Mouse (Mus musculus): ENCODE data around the gene Cox8b.
"Not testable (repeated sequence)": the region's sequence is repeated elsewhere in the genome, so short reads cannot be mapped to it uniquely, and the experiment has no call there.

Gene Cox8b

DNA sequence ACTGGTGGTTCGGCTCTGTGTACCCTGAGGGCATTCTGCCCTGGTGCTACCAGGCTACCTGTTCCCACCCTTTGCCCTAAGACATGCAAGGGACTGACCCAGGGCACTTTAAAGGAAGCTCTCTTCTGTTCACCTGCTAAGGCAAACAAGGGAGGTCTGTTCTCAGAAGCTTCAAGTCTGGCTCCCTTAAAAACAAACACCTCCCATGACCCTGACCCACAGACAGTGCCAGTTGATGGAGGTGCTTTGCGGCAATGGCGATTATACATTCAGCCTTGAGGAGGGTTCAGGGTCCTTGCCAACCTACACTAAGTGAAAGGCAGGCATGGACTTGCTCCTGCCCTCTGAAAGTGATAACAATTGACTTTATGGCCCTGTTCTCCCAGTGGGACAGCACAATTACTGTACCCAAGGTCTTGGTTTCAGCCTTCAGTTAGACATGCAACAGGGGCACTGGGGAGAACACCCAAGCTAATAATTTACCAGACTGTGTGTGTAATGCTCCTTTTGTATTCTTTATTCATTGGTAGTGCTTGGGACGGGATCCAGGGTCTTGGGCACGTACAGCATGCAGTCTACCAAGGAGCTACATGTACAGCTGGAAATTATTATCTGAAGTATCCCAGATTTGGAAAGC is 12.7 kb upstream of the Cox8b start:
- no peak for DNase-seq (ENCODE audit: low read depth, low spot score)

DNA sequence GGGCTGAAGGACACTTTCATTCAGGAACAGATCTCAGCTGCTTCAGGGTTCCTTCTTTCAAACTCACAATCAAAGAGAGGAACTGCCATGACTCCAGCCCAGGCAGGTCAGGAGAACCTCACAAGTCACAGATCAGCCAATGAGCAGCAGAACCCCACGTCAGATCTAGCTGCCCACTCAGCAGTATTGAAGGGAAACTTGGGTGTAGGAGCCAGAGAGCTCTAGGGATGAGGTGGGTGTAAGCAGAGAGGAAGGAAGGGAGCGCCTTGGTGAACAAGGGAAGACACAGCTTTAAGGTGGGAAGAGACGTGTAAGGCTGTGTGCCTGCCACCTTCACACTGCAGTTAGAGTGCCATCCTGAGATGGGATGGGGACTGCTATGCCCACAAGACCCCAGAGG is 12.0 kb upstream of the Cox8b start:
- DNase-seq (ENCODE audit: low read depth, low spot score) = peak; percentile 84

DNA sequence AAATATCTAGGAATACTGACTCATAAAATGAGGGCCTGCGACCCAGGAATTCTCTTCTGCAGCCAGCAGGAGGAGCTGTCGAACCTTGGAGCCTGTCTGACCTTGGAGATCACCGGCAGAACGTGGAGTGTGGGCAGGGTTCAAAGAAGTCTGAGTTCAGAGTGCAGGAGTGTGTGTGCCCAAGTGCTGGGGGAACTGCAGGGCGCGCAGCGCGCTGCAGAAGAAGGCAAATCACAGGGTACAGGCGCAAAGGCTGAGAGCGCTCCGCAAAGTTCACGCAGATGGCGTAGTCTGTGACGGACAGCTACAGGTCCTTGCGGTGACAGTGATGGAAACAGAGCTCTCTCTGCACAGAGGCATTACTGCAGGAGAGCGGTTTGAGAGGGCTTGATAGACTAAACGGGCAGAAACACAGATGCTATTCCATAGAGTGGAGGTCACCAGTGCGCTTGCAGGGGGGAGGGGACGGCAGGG is 8.4 kb upstream of the Cox8b start:
- DNase-seq (ENCODE audit: low read depth, low spot score) = peak; percentile 77

DNA sequence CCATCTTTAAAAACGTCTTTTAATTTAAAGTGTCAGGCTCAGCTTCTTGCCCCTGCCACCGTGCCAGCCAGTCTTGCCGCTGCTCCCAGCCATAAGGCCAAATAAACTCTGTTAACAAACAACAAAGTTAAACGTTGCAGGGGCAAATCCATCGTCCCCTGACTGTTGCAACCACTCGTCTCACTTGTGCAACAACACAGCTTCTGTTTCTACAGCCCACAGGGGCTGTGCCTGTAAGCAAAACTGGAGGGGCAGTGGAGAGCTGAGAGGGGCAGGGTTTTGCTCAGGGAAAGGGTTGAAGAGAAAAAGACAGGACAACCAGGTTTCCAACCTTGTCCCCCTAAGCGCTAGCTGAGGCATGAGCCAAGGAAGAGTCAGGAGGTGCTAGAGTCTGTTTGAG is 7.9 kb upstream of the Cox8b start:
- DNase-seq (ENCODE audit: low read depth, low spot score) = no peak

DNA sequence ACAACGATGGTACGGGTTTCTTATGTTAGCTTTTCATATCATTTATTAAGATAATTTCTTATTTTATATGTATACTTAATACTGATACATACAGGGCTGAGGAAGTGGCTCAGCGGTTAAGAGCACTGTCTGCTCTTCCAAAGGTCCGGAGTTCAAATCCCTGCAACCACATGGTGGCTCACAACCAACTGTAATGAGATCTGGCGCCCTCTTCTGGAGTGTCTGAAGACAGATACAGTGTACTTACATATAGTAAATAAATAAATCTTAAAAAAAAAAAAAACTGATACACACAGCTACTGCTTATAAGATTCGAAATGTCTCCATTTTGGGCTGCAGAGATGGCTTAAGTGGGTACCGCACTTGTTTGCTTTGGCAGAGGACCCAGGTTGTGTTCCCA is 7.5 kb upstream of the Cox8b start:
- no peak for DNase-seq (ENCODE audit: low read depth, low spot score)

DNA sequence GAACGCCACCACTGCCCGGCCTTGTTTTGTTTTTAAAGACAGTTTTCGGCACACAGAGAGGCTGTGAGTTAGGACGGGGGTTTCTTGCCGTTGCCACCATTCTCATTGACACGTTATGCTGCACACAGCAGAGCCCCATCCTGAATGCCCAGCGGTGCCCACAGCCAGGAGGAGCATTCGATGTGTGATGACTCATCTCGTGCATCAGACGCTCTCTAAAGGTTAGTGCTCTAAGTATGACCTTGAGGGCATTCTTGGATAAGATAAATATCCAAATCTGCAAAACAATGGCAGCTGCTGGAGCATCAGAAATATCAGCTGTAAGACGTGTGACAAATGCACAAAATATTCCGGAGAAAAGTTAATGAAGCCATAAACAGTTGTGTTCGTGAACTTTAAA is 6.9 kb upstream of the Cox8b start:
- DNase-seq (ENCODE audit: low read depth, low spot score) = no peak

DNA sequence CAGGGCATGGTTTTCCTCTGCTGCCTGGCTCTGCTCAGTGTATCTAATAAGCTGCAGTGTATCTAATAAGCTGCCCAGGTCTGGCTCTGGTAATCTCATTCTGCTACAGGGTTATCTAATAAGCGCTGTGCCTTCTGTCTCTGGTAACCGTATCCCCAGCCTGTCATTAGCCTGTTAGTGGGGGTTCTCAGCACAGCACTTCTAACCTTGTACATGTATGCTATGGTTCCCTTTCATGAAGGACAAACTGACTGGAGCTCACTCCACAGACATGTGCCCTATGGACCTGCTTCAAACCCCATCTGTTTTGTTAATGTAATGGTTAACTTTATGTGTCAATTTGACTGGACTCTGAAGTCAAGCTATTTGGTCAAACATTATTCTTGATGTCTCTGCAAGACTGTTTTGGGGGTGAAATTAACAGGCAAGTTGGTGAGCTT is 5.4 kb upstream of the Cox8b start:
- DNase-seq (ENCODE audit: low read depth, low spot score) = no peak

DNA sequence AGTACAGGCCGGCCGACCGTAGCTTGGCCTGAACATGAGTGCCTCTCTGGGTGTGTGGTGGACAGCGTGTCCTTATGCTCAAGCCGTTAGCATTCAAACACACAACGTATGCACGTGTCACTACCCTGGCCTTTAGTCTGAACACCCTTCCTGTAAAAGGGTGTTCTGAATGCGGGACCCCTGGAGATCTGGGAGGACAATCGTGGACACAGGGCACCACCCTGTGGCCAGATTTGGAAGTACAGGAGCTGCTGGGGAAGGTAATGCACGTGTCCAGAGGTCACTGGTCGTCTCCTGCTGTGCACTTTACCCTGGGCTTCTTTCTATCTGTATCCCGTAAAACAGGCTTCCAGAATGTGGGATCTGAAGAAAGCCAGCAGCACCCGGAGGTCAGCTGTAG is 3.0 kb upstream of the Cox8b start:
- DNase-seq (ENCODE audit: low read depth, low spot score) = peak; percentile 59

DNA sequence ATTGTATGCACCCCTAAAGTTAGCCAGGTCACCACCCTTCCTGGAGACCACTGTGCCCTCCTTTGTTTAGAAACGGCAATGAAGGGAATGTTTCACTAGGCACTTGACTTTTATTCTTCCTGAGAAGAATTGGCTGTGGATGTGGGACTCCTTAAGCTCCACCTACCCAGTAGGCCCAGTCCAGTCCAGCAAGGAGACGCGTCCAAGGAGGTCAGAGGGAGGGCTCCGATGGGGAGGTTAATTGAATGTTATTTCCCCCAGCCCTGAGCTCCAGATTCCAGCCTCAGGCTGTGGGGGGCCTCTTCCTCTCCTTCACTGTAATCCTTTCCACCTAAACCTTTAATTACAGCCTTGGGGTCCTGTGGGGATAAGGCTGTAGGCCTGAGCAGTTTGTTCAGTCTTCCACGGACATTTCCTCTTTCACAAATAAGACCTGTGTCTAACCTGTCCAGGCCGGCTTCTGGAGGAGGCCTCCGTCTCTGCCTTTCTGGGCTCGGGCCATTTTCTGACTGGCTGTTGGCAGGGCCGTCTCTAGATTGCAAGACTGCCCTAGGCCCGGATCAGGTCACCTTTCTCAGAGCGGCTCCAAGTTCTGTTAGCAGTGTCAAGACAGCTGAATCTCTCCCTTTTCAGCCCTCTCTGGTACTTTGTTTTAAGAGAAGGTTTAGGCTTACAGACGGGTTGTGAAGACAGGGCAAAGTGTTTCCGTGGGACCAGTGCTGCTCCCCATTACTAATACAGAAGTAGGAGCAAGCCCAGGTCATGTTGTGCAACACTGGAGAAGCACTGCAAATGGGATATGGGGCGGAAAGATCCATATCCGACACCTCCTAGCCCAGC is 2.0 kb upstream of the Cox8b start:
- no peak for DNase-seq (ENCODE audit: low read depth, low spot score)

DNA sequence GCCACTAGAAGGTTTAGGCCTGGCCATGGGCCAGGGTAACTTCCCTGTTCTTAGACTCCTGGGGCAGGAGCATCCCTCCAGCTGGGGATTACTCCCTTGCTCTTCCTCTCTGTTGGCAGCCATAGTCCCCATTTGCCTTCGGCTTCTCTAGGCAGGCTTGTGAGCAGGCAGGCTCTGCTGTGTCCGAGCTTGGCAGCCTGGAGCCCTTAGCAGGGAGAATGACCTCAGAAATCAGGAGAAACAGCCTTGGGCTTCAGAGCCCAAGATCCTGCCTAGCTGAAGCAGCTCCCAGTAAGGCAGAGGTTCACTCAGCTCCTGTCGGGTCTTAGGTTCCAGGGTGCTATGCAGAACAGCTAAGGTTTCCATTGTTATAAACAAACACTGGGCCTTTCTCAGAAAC is 1.1 kb downstream of the Cox8b start:
- no peak for DNase-seq (ENCODE audit: low read depth, low spot score)

DNA sequence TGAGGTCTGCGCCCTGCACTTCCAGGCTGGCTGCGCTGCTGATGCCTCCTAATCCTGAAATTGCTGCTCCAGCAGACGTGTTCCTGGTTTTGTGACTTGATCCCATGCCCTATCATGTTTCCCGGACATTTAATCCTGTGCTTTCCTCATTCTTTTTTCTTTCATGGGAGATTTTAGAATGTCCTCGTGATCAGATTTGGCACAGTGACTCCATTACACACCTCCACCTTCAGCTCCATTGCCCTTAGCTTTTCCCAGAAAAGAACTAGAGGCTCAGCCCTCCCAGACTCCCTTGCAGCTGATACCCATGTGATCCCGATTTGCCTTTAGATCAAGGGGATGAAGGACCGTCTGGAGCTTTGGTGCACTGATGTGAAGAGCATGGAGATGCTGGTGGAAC is 2.4 kb downstream of the Cox8b start:
- DNase-seq (ENCODE audit: low read depth, low spot score) = no peak

DNA sequence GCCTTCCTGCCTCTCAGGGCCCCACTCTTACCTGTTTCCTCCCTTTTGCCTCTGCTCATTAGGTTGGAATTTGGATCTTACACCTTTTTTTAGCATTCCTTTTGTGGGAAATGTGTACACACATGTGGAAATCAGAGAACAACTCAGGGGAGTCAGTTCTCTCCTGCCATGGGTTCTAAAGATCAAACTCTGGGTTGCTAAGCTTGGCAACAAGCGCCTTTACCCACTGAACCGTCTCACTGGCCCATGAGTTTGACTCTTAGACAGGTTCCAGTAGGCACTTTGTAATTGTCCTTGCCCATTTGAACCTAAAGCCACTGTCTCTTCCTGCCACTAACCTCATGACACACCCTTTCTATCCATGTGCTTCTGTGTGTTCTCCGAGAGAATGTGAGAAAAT is 5.6 kb downstream of the Cox8b start:
- DNase-seq (ENCODE audit: low read depth, low spot score) = no peak

DNA sequence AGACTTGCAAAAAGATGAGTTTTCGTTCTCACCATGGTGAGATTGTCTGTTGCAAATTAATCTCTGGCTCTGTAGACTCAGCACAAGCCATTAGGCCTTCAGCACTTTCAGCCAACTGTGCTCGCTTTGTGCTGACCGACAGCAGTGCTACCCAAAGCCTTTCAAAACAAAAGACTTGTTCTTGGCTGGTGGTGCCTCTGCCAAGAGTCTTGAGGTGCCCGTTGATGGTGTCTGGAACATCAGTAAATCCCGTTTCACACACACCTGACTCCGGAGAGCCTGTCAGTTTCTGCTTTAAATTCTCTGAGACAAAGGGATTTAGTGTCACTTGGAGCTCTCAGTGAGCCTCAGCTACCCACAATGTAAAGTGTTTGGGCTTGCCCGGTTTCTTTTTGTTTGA is 6.2 kb downstream of the Cox8b start:
- no peak for DNase-seq (ENCODE audit: low read depth, low spot score)

DNA sequence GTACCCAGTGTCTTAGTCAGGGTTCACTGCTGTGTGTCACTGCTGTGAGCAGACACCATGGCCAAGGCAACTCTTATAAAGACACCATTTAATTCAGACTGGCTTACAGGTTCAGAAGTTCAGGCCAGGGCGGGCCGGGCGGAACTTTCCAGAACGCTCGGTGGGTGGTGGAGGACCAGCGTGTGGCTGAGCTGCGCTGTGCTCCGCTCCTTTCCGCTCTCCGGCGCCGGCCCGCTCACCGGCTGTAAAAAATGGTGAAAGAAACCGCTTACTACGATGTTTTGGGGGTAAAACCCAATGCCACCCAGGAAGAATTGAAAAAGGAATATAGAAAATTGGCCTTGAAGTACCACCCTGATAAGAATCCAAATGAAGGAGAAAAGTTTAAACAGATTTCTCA is 9.6 kb downstream of the Cox8b start:
- not testable (repeated sequence) for DNase-seq (ENCODE audit: low read depth, low spot score)

DNA sequence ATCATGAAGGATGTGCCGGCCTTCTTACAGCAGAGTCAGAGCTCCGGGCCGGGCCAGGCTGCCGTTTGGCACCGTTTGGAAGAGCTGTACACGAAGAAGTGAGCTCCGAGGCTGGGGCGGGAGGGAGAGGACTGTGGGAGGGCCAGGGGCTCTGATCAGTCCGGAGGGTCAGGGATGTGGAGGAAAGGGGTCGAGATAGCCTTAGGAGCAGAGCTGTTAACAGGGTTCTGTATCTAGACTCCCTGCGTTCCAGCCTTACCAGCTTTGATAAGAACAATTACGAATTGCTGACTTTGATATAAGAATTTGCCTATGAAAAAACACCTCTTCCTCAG is 17.8 kb downstream of the Cox8b start:
- DNase-seq (ENCODE audit: low read depth, low spot score) = no peak

DNA sequence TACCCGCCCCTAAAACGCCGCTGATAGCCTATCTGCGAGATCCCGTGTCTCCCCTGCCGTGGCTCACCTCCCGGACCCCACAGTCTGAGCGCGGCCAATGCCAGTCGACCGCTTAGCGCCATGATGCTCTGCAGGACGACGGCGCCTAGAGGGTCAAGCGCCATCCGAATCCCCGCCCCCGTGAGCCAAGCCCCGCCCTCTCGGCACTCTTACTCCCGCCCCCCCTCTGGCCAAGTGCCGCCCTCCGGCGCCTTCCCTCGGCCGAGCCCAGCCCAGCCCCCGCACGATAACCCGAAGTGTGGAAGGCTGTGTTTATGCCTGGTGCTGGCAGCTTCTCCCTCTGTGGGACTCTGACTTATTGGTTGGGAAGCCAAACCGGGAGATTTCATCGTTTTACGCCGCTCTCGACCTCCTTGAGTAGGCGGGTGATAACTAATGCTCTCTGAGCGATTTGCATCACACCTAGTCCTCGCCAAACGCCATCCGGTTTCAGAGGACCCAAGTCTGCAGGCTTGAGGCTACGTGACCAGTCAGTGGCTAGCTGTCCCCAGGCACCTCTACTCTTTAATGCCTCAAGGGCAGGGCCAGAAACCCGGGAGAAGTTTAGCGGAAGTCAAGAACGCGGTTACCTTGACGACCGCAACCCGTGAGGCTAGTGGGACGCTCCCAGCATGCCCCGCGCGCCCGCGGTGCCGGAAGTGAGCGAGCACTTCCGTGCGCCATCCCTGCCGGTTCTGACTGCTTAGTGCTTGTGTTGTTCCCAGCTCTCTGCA is 18.4 kb downstream of the Cox8b start, which contains the start of the genes Psmd13 and Sirt3:
Gene Psmd13, plus strand, starts transcription at position 273 of the 773 bp plus-strand sequence.
Gene Sirt3, minus strand, starts transcription at position 614 of the 773 bp plus-strand sequence.
- DNase-seq (ENCODE audit: low read depth, low spot score) = peak; percentile 98

DNA sequence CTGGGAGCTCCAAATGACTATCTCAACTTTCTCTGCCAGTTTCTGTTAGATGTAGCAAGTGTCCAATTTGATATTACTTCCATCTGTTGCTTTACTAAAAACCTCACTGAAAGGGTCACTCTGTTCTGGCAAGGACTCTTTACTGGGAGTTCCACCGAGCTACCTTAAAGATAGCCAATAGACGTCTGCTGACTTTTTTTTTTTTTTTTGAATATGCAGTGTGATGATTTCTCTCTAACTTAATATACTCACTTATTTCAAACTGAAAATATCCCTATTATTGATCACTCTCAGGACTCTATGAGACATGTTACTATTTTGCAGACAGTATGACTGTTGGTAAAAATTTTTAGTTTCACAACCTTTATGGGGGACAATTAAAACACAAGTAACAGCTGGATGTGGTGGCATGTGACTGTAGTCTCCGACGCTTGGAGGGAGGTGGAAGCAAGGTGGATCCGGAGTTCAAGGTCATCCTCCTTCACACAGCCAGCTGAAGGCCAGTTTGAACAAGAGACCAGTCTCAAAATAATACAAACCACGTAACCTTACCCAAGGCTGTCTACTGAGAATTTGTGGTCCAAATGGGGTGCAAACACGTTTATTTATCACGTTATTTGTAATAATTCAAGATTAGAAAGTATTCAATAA is 19.3 kb downstream of the Cox8b start:
- DNase-seq (ENCODE audit: low read depth, low spot score) = no peak

DNA sequence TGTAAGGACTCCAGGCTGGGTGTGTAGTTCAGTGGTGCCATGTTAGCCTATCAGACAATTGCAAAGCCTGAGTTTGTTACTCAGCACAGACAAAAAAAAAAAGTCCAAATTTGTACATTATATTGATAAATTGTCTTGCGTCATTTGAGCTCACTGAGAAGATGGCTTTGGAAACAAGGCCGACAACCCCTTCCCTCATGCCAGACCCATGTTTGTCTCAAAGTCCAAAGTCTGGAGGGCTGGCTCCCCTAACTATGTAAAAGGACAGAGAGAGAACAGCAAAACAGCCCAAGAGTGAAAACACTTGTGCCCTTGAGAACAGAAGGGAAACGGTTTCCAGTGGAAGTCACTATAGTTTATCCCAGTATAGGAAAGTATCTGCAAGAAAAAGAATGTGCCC is 19.8 kb downstream of the Cox8b start:
- no peak for DNase-seq (ENCODE audit: low read depth, low spot score)

DNA sequence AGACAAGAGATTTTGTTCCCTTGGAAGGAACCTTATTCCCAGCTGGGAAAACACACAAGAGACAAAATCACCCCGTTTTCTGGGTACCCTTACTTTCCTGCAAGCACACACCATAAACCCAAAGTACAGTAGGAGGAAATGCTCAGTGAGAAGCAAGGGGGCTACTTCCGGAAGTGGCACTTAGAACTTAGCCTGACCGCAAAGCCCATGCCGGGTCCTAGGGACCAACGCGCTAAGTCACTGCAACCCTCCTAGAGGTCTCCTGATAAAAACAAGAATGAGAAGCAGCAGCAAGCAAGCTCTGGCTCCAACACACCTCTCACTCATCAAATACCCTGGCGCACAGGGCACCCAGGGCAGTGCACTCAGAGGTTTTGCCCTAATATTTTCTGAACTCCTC is 20.9 kb downstream of the Cox8b start:
- no peak for DNase-seq (ENCODE audit: low read depth, low spot score)

DNA sequence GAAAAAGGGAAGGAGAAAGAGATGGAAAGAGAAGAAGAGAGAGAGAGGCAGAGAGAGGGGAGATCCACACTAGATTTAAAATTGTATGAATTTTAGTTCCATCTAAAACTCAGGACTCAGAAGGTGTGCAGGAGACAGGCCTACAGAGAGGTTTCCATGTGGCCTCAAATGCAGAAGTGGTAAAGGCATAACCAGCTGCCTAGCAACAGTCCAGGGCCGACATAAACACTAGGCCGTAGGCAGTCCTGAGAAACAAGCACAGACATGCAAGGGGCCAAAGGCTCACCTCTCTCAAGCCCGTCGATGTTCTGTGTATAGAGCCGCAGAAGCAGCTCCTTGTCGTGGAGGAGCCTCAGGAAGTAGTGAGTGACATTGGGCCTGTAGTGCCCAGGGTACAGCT is 22.9 kb downstream of the Cox8b start:
- DNase-seq (ENCODE audit: low read depth, low spot score) = no peak

DNA sequence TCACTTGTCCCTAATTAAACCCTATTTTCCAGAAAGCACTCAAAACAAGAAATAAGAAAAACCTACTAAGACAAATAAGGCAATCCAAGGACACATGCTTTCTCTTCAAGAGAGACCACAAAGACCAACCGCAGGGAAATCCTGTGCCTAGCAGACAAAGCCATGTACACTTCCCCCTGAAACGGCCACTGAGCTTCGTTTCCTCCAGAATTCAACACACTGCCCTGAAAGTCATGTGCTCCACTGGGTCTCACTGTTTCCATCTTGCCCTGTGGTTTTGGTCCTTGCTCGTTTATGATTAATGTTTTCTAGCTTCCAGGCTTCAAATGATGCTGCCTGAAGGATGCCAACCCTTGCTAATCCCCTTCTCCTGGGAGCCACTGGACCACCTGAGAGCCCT is 26.0 kb downstream of the Cox8b start:
- no peak for DNase-seq (ENCODE audit: low read depth, low spot score)

DNA sequence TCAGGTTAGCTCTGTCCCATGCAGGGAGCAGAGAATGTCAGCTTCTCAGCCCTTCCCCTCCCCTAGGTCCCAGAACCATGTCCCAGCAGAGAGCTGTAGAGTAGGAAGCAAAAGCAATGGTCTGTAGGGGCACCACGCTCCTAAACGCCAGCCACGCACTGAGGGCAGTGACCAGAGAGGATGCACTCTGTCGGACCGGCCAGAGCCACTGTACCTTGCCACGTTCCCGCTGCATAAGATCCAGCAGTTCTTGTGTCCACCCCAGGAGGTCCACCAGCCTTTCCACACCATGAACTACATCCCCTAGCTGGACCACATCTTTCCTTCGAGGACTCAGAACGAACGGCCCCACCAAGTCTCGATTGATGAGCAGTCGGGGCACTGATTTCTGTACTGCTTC is 35.5 kb downstream of the Cox8b start:
- DNase-seq (ENCODE audit: low read depth, low spot score) = no peak

Data from brain, adult 2 months (tissue).